Mouse (Mus musculus): Measurements from ENCODE around the gene BC051665.

Gene BC051665

GRCm38 (mm10) chr13:60786264-60786663 lies at the start of gene BC051665:
TSS of gene BC051665 (minus strand) at chr13:60786364.
- no peak for DNase-seq (ENCODE audit: low spot score)

GRCm38 (mm10) chr13:60826052-60826451 lies 39.9 kb upstream of the BC051665 start:
- no peak for DNase-seq (ENCODE audit: low spot score)

- DNase-seq (ENCODE audit: low spot score): no peak
Observed at GRCm38 (mm10) chr13:60820486-60821175, 34.5 kb upstream of the BC051665 start.

- DNase-seq (ENCODE audit: low spot score): peak; percentile 75
Observed at GRCm38 (mm10) chr13:60819469-60819868, 33.3 kb upstream of the BC051665 start.

- no peak for DNase-seq (ENCODE audit: low spot score)
Observed at GRCm38 (mm10) chr13:60813722-60814121, 27.6 kb upstream of the BC051665 start.

GRCm38 (mm10) chr13:60812768-60813167 lies 26.6 kb upstream of the BC051665 start:
- DNase-seq (ENCODE audit: low spot score): no peak

GRCm38 (mm10) chr13:60809690-60810089 lies 23.5 kb upstream of the BC051665 start:
- DNase-seq (ENCODE audit: low spot score): no peak

- no peak for DNase-seq (ENCODE audit: low spot score)
Observed at GRCm38 (mm10) chr13:60802749-60803148, 16.6 kb upstream of the BC051665 start, which contains the start of gene Ctsll3. TSS of gene Ctsll3 (minus strand) at chr13:60802849.

- DNase-seq (ENCODE audit: low spot score): no peak
Observed at GRCm38 (mm10) chr13:60789466-60789865, 3.3 kb upstream of the BC051665 start.

GRCm38 (mm10) chr13:60783301-60783700 lies 2.9 kb downstream of the BC051665 start:
- DNase-seq (ENCODE audit: low spot score): no peak

GRCm38 (mm10) chr13:60780534-60780933 lies 5.6 kb downstream of the BC051665 start:
- no peak for DNase-seq (ENCODE audit: low spot score)

GRCm38 (mm10) chr13:60761161-60761560 lies 25.0 kb downstream of the BC051665 start:
- no peak for DNase-seq (ENCODE audit: low spot score)

GRCm38 (mm10) chr13:60760392-60760791 lies 25.8 kb downstream of the BC051665 start:
- no peak for DNase-seq (ENCODE audit: low spot score)

GRCm38 (mm10) chr13:60759136-60759535 lies 27.0 kb downstream of the BC051665 start:
- DNase-seq (ENCODE audit: low spot score): peak; percentile 42

- DNase-seq (ENCODE audit: low spot score): no peak
Observed at GRCm38 (mm10) chr13:60757292-60757691, 28.9 kb downstream of the BC051665 start.

- DNase-seq (ENCODE audit: low spot score): no peak
Observed at GRCm38 (mm10) chr13:60755251-60755650, 30.9 kb downstream of the BC051665 start.

GRCm38 (mm10) chr13:60753216-60753615 lies 32.9 kb downstream of the BC051665 start:
- DNase-seq (ENCODE audit: low spot score): no peak

GRCm38 (mm10) chr13:60750930-60751329 lies 35.2 kb downstream of the BC051665 start:
- no peak for DNase-seq (ENCODE audit: low spot score)

GRCm38 (mm10) chr13:60748556-60748955 lies 37.6 kb downstream of the BC051665 start:
- DNase-seq (ENCODE audit: low spot score): no peak

- DNase-seq (ENCODE audit: low spot score): no peak
Observed at GRCm38 (mm10) chr13:60747201-60747600, 39.0 kb downstream of the BC051665 start.

GRCm38 (mm10) chr13:60746271-60746670 lies 39.9 kb downstream of the BC051665 start:
- DNase-seq (ENCODE audit: low spot score): peak; percentile 75

GRCm38 (mm10) chr13:60745358-60745757 lies 40.8 kb downstream of the BC051665 start:
- no peak for DNase-seq (ENCODE audit: low spot score)

- DNase-seq (ENCODE audit: low spot score): no peak
Observed at GRCm38 (mm10) chr13:60744736-60745135, 41.4 kb downstream of the BC051665 start.

- peak; percentile 87 for DNase-seq (ENCODE audit: low spot score)
Observed at GRCm38 (mm10) chr13:60744078-60744460, 42.1 kb downstream of the BC051665 start.

Data from embryo, embryonic 10 days (tissue).